Mouse (Mus musculus): ENCODE data around the gene Acan. TPM values are rescaled to one million over a fixed set of nuclear protein-coding genes. Genes with fewer than 3 reads are reported as not detected.

The Acan gene
- total RNA-seq (2021), result 1 to 10 TPM; 3.2 to 3.9 TPM

DNA sequence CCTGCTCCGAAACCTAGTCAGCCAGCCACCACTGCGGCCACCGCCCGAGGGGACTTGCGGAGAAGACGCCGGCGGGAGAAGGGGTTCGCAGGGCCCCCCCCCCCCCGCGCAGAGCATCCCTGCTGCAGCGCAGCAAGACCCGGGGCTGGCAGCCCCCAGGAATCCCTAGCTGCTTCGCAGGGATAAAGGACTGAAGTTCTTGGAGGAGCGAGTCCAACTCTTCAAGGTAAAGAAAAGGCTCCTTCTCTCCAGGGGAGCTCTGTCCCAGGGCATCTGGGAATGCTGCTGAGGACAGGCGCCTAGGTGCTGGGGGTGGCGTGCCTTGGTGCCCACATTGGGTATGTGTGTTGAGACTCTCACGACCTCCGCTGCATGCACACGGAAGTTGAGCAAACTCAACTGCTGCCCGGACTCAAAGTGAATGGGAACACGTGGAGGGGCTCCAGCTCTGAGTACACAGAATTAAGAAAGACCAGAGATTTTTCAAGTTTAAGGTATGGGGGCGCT lies at the start of gene Acan:
Acan (plus strand) TSS at position 101 of the 507 bp plus-strand sequence.
- no peak for DNase-seq

DNA sequence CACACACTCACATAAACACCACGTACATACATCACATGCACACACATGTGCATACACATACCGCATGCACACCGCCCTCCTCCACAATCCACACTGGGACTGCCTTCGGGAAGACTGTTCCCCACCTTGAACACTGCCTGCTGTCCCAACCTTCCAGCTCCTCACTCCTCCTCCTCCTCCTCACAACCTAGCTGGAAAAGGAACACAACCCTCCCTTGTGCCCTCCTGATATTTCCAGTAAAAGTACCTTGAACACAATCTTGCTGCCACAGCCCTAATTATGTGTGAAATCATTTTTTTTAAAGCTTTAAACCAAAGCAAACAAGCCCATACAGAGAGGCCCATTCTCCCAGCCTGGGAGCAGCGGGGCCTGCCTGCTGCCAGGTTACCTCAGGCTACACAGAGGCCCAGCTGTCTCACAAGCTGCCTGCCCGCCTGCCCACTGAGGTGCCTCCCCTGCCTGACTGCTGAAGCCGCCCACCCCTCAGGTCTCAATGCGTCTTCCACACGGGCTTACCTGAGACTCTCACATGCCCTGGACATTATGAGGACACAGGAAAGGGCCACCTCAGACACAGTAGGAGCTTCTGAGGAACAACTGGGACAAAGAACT lies 31.9 kb upstream of the Acan start:
- DNase-seq, result peak; percentile 21 to 23

DNA sequence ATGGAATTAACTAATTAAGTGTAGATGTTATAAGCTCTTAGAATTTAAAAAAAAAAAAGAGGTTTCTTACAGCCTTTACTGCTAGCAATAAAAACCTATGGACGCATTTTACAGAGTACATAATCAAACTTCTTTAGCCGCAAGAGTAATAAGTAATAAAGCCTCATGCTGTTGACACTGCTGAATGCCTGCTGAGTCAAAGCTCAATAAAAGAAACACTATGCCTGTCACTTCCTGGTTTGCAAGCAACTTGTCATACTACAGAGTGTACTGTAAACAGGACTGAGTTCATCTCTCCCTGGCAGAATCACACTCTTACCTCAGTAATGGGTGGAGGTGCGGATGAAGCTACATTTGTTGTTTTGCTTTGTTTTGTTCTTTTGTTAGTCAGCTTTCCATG lies 24.1 kb upstream of the Acan start:
- no peak for DNase-seq

DNA sequence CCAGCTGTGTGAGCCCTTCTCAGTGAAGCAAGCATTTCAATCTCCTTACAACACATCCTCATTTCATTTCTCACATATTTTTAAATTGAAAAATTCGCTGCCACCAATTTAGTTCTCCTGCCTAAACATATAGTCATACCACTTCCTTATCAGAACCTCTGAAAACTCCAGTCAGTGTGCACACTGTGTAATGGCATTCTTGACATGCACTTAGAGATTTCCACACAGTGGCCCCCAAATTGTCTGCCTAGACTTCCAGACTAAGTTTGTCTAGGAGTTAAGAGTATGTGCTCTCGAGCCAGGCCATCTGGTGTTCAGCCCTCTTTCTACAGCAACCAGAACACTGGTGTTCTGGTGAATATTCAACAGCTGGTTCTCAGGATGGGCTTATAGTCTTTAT lies 19.5 kb upstream of the Acan start:
- no peak for DNase-seq

DNA sequence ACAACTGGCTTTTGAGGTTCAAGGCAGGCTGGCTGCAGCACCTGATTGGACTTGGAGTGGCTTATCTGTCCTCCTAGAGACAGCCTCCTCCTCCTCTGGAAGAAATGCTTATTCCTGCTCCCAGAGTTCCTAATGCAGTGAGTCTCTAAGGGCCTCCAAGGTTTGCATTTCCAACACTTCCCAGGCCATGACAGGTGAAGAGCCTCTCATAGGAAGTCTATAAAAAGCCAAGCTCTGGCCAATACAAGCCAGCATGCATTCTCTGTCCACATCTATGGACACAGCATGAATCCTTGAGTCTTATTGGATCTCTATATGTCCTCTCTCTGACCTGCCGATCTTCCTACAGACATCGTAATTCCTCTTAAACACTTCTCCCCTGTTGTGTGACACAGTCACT lies 18.8 kb upstream of the Acan start:
- no peak for DNase-seq

DNA sequence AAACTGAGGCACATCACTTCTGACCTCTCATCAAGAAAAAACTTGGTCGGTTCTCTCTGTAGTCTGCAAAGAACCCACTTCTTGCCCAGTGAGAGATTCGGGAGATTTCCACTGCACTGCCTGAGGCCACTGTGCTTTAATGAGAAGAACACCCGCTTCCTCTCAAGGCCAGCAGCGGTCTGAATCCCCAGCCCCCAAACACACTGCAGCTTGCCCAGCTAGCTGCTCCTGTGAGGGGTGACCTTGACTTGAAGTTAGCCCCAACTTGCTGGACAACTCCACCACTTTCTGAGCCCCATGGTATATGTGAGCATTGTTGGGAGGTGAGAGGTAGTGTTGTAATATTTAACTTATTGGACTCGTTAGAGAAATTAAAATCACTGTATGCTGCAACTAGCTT lies 1.2 kb upstream of the Acan start:
- DNase-seq, result no peak

DNA sequence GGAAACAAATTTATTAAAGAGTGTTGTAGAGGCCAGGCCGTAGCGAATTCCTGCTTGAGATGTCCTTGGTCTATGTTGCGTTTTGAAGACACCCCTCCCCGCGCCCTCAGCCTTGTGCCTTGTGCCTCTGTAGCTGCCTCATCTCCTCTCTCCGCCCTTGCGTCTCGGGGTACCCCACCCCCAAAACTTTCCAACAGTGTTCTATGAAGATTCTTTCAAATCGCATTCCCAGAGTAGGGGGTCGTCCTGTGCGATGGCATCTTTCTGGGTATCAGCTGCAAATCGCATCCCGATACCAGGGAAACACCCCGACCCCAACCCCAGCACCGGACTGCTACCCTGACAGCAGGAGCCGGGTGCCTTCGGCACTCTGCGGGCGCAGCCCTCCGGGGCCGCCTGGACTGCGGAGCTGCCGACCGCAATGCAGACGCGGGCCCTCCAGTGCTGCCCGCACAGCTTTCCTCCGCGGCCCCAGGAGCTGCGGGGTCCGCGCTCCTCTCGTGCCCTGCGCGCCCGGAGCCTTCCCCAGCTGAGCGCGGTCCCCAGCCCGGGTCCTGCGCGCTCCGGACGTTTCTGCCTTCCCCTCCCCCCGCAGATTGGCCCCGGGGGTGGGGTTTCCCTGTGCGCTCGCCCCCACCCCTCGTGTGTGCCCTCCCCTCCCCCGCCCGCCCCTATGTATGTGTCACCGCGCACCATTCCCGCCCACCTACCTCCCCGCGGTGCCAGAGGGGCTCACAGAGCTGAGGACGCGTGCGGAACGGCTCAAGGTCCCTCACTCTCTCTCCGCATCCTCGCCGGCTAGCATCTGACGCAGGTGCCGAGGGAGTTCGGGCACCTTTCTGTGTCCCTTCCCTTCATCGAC lies 531 bp upstream of the Acan start:
- DNase-seq, result no peak

DNA sequence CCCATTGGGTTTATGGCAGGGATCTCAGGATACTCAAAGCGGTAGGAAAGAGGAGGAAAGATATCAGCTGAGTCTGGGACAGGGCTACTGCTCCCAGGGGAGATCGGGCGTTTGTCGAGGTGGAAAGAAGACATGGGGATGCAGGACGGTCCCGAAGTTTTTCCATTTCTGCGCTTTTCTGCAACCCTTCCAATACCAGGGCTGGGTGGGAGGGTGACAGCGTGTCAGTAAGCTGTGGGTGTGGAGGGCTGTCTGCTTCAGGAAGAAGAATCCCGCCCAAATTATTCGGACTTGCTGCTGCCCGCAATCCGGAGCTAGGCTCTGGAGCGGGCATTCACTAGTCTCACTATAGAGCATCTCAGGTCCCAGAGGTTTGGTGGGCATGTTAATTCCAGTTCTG lies 828 bp downstream of the Acan start:
- no peak for DNase-seq

DNA sequence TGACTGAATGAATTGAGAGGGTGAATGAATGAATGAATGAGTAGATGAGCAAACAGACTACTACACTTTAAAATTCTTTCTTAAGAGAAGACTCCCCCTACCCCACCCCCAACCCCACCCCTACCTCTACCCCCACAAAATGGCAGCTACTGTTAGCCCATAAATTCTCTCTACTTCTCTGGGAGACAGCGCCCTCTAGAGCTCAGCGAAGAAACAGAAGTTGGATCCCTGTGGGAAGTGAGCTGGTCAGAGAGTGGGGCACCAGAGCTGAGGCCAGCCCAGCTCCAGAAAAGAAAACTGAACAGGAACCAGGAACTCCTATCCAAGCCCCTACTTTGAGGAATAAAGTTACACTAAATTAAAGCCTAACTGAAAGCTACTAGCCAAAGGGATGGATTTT lies 5.3 kb downstream of the Acan start:
- no peak for DNase-seq

DNA sequence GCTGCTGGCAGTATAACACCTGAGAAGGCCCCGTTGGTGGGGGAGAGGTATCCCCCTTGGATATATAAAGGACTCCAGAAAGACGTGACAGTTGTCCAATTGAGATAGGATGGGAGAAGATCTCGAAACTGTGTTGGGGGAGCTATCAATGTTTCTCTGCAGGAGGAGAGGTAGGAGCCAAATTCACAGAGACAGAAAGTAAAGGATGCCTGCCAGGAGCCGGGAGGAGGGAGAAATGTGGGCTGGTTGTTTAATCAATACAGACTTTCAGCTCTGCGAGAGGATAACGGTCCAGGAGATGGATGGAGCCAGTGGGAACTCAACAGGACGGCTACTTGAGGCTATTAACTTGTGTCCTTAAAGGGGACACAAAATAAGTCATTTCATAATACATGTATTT lies 14.2 kb downstream of the Acan start:
- DNase-seq, result no peak

DNA sequence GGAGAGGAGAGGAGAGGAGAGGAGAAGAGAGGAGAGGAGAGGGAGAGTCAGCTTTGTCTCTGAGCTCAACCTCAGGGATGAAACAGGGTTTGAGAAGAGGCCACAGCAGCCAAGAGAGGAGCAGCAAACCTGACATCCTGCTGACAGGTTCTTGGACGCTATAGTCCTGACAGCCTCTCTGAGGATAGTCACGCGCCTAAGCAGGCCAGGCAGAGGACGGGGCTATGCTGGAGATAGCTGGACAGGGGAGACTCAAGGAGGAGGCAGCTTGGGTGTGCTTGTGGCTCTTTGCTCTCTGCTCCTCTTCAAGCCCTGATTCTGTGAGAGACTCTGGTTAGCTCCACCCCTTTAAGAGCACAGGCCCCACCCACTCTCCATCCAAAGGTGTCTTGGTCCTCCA lies 14.9 kb downstream of the Acan start:
- no peak for DNase-seq

DNA sequence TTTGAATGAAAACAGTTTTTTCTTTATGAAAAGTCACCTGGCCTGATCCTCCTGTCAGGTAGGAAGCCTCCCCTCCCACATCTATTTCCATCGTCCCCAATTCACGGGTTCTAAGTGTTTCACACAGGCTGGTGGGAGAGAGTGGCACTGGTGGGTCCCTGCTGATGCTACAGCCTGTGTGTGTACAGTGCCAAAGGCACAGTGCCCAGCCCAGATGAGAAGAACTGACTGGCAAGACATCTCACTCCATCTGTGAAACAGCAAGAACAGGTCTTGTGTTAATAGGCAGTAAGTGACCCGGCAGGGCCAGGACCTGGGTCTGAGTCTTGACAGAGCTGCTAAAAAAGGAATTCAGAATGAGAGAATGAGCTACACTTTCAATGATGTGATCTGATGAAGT lies 25.9 kb downstream of the Acan start:
- peak in 1 of 2 experiments; percentile 11 for DNase-seq

DNA sequence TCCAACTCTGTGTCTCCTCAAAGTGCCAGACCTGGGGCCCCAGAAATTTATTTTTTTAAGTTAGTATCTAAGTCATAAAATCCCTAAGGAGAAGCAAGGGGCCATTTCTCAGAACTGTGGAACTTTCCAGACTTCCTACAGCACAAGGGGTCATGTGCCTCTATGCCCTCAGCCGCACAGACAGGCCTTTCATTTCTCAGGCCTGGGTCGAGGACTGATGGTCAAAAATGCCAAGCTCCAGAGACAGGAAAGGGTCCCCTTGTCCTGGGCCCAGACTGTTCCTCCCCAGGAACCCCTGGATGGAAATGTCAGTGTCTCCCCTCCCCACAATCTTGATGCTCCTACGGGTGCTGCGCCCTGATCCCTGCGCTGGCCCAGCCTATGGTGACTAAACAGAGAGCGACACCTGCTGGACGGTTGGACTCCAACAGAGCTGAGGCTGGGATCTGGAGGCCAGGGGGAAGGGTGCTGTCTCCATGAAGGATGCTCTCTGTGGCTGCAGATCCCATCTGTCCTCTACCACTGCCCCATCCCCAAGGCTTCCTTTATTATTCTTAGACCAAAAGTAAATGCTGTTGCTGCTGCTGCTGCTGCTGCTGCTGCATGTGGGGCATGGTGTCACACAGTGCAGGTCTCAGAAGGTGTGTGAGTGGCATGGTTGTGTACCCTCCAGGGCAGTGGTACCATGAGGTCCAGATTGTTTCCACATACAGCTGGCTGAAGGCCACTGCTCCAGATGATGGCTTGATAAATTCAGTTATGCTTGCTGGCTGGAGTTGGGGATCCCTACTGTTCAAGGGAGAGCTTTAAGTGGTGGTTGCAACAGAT lies 27.5 kb downstream of the Acan start:
- DNase-seq, result peak; percentile 65 to 68

DNA sequence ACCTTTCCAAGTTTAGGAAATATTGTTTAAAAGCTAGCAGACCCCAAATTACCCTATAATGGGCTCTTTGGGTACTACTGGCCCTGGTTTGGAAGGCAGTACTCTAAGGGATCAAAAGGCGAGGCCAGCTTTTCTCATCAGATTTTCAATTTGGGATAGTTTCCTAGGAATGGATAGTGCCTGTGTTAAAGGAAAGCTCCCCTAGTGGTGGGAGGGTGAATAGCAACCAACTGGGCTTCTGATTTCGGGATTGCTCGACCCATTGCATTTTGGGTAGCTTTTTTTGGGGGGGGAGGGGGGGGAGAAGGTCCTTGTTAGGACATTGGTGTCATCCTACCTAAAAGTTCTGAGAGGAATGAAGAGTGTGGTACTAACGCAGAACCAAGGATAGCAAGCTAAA lies 35.8 kb downstream of the Acan start:
- DNase-seq, result no peak

DNA sequence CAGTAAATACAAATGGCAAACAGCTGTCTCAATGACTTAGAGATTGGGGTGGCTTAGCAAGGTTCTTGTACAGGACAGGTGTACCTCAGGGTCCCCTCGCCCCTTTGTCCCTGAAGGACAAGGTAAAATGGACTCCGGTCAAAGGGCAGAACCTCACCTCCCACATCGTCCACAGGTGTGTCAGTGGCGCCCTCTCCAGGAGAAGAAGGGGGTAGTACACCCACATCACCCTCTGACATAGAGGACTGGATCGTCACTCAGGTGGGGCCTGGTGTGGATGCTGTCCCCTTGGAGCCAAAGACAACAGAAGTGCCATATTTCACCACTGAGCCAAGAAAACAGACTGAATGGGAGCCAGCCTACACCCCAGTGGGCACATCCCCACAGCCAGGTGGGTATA lies 43.2 kb downstream of the Acan start:
- DNase-seq, result no peak

DNA sequence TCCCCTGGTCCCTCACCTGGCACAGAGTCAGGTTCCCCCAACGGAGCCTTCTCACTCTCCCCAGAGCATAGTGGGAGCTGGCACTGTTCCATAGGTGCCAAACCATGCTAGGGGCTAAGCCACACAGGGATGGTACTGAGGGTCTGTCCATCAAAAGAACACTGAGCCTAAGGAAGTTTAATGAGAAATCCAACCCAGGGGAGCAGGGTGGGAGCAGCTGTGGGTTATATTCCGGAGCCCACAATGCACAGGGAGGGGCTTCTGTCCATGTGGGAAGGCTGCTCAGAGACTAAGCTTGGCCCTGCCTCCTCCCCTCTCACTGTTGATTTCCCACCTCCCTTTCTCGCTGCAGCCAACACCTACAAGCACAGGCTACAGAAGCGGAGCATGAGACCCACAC lies 60.6 kb downstream of the Acan start:
- no peak for DNase-seq

DNA sequence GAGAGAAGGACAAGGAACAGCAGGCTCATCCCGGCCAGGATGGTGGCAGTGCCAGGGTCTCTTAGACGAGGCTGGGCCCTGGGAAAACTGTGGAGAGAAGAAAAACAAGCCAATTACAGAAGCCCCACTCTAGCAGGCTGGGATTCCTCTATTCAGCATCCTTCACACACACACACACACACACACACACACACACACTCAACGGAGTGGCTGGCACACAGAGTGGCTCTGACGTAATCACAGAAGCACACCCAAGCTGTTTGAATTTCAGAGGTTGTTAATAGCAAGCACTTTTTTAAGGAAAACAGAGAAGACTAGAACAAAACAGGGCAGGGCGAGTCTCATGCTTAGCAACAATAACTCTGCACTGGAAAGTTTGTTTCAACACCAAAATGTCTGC lies 70.2 kb downstream of the Acan start:
- DNase-seq, result peak; percentile 39 to 49

DNA sequence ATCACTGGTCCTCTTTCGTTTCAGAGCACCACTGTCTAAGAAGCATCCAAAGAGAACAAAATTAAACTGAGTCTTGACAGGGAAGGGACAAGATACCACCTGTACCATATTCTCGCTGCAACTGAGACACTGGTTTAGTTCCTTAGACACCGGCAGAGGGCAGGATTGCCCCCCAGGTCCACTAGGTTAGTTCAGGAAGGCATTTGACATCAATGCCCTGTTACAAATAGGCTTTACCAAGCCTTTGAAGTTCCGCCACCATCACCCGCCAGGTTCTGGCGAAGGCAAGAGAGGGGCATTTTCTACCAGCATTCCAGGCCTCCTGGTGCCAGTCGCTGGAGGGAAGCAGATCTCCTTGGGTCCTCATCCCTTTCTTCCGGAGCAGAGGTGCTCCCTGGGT lies 76.6 kb downstream of the Acan start:
- DNase-seq, result no peak

DNA sequence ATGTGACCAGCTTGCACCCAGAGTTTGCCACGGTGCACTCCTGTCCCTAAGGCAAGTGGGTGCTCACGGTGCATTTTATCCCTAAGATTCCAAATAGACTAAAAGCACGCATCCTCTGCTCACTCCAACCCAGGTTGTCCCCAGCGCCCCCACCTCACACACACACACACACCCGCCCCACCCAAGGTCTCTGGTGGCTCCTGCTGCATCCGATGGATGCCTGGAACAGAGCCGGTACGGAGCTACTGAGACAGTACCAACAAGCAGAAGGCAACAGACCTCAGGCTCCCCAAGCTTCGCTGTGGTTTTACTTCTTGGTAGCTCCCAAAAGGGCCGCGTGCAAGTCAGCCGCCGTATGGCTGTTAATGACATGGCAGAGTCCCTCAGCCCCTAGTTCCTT lies 77.1 kb downstream of the Acan start:
- no peak for DNase-seq

DNA sequence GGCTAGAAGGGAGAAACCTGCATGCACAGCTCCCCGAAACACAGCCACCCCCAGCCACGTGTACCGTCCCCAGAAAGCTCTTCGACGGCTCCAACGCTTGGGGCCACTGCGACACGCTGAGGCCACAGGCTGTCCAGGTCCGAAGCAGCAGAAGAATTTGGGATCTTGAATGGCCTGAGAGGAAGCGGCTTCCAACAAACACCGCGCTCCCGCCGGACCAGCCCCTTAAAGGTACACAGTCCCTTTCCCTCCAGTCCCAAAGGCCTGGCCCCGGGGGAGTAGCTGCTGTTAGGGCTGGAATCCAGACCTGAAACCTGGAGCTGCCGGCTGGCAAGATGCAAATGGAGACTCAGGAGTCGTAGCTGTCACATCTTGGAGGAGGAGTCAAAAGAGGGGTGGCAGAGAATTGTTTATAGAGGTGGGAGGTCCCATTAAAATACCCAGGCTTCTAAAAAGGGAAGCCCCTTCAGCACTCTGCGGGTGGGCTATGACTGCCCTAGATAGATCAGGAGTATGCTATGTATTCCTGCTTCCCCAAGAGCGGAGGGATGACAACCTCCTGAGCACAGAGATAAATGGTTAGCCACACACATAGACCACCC lies 77.7 kb downstream of the Acan start, which contains the start of gene Hapln3:
Hapln3 (minus strand) TSS at position 176 of the 602 bp plus-strand sequence.
- no peak for DNase-seq

DNA sequence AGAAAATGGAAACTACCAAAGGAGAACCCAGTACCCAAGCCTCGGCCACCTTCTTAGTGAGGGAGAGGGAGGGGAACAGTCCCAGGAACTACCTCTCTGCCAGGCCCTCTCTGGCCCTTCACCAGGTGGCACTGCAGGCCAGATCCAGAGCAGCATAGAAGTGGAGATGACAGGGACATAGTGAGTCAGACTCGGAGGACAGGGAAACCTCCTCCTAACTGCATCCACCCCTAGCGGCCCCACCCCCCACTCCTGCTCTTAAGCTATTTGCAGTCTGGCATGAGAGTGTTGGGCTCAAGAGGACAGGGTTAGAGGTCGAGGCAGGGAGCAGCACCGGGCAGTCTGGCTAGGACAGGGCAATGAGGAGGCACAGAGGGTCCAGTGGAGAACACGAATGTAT lies 80.1 kb downstream of the Acan start:
- no peak for DNase-seq

DNA sequence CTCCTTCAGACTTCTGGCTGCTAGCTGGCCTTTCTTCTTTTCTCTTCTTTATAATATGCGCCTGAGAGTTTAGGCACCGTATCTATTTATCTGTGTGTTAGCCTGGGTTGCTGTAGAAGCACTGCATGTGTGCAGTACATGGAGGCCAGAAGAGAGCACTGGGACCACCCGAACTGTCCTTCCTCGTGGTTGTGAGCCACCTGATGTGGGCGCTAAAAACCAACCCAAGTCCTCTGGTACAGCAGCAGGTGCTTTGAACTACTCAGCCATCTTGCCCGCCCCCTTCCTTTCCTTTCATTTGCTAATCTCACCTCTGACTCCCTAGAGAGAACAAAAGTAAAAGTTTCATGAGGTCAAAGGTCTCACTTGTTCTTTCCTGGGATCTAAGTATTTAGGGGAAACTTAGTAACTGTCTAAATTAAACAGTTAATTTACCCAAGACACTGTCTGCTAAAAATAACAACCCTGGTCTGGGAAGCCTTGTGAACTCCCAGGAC lies 86.1 kb downstream of the Acan start:
- no peak for DNase-seq

Measured in layer of hippocampus, postnatal 36 days (tissue).